Mouse (Mus musculus) E14TG2a.4 (cell line): ENCODE results near the gene Scp2.

Source experiments
- CTCF ChIP-seq: conservative IDR thresholded peaks from 2 replicates; pipeline ENCODE4 v1.5.1; 2014; ENCODE audit warnings: low read length
- NANOG ChIP-seq: IDR thresholded peaks from 2 replicates; pipeline ENCODE4 v1.6.1; 2014; ENCODE audit warnings: borderline replicate concordance, low read length, mixed read lengths
- POU5F1 ChIP-seq: IDR thresholded peaks from 2 replicates; pipeline ENCODE4 v1.6.1; 2014; ENCODE audit warnings: low read length, borderline replicate concordance

DNA sequence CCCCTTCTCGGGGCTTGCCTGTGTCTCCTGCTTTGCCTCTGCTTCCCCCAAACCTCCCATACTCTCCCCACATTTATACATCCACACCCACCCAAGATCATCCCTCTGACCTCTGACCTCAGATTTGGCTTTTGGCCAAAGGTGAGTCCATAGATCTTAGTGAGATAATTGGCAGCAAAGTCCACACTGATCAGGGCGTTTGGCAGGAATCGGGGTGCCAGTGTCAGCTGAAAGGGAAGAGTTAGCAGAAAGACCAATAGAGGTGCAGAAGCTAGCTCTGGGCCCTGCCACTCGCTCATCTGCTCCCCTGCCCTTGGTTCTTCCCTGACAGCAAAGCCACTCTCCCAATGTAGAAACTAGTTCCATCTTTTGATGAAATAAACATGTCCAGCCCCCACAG is 121.6 kb downstream of the Scp2 start:
- no peak for TF ChIP-seq CTCF
- TF ChIP-seq POU5F1 = no peak
- TF ChIP-seq NANOG = no peak
